Mouse (Mus musculus) ovary, postnatal 10 days (tissue): ENCODE results near the gene Ube2ql1.
A peak's percentile ranks its signal among the peaks of the same experiment; 100 is the strongest.

Source experiments
- DNase-seq: peaks from one replicate; pipeline ENCODE4 v3.0.0; 2022; ENCODE audit warnings: low spot score

Gene Ube2ql1

DNA sequence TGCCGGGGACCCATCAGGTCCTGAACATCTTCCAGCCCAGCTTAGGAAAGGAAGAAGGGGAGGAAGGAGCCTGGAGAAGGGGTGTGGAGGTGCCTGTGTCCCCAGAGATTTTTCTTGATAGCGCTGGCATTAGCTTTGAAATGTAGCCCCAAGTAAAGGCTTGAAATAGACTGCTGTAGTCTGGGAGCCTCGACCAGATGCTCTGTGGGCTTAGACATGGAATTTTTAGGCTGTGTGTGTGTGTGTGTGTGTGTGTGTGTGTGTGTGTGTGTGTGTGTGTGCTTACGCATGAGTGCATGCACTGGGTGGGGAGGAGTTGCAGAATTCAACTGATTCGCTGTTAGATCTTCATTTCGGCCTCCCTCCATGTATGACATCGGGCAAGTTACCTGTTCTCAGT lies 31.5 kb downstream of the Ube2ql1 start:
- no peak for DNase-seq

DNA sequence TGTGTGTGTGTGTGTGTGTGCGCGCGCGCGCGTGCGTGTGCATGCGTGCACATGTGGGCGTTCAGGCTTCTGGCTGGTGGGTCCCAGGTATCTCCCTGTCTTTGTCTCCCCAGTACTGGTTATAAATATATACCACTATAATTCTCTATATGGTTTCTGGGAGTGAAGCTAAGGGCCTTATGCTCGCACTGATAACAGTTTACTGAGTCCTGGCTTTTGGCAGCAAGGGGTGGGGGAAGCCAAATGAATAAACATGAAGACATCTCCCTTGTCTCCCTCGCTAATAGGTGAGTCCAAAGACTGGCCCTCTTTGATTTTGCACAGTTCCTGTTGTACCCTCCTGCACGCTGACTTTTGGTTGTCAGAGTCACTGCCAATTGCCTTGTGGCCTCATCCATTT lies 32.2 kb downstream of the Ube2ql1 start:
- no peak for DNase-seq

- no peak for DNase-seq
These were observed 32.8 kb downstream of the Ube2ql1 start for GRCm38 (mm10) chr13:69706919-69707318.

DNA sequence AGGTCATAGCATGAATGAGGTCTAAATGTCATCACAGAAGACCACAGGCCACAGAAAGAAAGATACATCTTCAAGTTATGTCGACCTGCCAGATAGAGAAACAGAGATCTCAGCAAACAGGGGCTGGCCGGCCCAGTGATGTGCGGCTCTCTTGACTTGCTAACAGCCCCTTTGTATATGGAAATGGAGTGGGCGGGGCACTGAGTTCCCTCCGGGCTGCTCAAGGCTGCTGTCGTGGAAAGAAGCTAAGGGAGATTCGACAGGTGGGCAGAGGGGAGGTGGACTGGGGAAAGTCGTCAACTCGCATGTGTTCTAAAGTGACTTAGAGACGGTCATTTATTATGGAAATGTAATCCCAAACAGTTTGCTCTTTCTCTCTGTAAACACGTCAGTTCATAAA lies 36.2 kb downstream of the Ube2ql1 start:
- no peak for DNase-seq

GRCm38 (mm10) chr13:69701397-69701796 lies 38.3 kb downstream of the Ube2ql1 start:
- no peak for DNase-seq

GRCm38 (mm10) chr13:69700827-69701226 lies 38.9 kb downstream of the Ube2ql1 start:
- DNase-seq, result no peak

DNA sequence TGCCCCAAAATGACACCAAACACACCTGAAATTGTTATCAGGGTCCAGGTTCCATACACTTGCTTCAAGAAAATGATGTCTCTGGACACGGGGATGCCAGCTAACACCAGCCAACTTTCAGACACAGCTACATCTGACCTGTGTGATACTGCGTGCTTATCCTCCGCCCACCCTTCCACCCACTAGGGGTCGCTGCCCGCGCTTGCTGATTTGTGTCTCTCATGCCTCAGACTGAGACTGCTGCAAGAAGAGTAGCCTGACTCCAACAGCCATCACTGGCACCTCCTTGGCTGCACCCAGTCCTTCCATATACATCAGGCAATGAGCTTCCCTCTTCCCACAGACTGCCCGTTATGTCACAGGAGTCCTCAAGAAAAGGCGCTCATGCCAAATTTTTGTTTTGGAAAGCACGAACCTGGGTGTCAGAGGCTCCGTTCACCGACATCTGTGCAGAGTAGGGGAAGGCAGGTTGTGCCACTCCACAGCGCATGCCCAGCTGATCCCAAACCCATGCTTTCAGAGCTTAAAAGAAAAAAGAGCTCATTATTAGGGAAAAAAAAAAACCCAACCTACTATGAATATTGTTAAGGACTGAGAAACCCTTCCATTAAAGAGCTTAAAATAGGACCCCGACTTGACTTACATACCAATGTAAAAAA lies 43.2 kb downstream of the Ube2ql1 start:
- peak; percentile 24 for DNase-seq

DNA sequence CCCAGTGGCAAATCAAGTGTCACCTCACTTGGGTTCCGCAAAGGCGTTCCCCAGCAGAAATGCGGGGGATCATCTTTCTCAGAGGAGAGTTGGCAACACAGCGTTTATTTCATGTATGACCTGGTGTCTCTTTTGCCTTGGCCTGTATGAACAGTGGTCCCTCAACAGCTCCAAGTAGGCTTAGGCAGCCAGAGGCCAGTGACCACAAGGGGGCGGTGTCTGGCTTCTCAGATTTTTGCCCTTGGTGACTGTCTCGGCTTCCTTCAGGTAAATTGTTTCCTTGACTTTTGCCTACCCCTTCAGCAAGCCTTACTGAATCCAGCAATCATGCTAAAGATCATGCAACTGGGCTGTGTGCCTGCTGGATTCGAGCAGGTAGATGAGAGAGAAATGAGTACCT lies 48.6 kb downstream of the Ube2ql1 start:
- peak; percentile 2 for DNase-seq

DNA sequence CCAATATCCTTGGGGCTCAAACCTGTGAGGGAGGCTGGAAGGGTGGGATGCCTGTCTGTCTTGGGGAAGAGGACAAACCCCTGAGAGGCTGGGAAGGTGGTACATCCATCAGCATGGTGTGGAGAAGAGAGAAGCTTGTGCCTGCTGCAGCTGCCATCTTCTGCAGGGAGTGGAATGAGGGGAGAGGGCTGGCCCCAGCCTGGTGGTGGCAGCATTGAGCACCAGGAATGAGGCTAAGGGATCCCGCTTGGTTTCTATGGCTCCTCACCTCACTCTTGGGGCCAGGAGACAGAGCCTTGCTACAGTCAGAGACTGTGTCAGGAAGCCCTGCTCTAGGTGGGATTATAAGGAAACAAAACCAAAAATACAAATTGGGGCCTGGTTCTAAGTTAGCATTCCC lies 52.7 kb downstream of the Ube2ql1 start:
- no peak for DNase-seq

- no peak for DNase-seq
These were observed 54.3 kb downstream of the Ube2ql1 start for GRCm38 (mm10) chr13:69685406-69685818.

GRCm38 (mm10) chr13:69673921-69674618 lies 65.6 kb downstream of the Ube2ql1 start:
- DNase-seq, result no peak

DNA sequence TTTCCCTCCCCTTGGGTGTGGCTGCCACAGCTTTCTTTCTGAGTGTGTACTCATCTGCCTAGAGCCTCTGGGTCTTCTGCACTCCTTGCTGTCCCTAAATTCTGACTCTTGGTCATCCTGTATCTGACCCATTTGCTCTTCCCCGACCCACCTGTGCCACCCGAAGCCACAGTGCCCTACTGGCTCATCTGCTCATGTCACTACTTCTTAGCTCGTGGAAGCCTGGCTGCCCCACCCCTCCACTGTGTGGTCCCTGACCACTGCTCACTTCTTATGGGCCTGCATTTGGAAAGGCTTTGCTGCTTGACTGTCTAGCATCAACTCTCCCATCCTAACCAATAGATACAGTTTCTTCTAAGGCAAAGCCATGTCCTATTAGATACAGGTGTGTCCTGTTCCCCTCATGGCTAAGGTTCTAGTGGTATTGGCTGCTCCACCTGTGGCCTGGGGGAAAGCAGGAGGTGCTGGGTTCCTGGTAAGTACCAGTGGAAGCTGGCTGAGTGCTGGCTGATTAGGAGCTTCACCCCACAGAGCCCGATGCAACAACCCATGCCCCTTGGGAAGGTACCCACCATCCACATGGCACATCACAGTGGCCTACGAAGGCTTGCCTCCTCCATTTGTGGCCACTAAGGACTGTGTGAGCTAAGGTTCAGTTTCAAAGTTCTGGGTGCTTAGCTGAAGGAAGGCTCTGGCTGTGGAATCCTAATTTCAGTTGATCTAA lies 66.3 kb downstream of the Ube2ql1 start:
- DNase-seq, result no peak

DNA sequence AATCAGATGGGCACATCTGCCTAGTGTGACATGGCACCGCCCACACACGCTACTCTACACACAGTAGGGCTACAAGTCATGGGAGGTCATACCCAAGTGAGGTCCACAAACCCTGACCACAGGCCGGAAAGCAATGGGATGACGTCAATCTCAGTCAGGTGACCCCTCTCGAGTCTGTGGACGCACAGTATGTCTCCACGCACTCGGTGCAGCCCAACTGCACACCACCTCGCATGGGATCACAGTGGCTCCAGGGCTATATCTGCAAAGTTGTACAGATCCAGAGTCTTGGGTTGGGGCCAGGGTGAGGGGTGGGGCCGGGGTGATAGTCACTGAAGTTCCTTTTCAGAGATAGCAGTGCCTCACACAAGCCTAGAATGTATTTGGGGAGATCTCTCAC lies 67.1 kb downstream of the Ube2ql1 start:
- no peak for DNase-seq

GRCm38 (mm10) chr13:69672121-69672520 lies 67.6 kb downstream of the Ube2ql1 start:
- DNase-seq, result no peak

DNA sequence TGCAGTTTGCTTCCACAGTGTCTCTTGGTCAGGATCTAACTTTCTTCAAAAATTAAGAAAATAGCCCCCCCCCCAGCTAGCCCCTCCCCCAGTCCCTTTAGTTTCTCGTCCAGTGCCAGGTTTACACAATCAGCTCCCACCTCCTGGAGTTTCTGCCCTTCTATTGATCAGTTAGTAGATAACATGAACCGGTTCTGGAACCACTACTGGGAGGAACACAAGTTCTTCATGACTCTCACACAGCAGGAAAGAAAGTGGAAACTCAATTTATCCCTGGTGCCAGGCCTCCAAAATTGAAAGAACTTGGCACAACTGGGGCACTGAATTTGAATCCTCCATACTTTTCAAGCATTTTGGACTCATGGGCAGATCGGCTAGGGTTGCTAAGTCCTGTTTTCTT lies 85.2 kb downstream of the Ube2ql1 start:
- DNase-seq, result no peak
